Mouse (Mus musculus): ENCODE data around the gene Olfr357.

Gene Olfr357

GRCm38 (mm10) chr2:36993527-36993926 is at the start of gene Olfr357:
Gene Olfr357 (plus strand): TSS chr2:36993827.
- DNase-seq (ENCODE audit: low spot score), result no peak

GRCm38 (mm10) chr2:36997030-36997429 is 3.4 kb downstream of the Olfr357 start:
- no peak for DNase-seq (ENCODE audit: low spot score)

- no peak for DNase-seq (ENCODE audit: low spot score)
Observed at GRCm38 (mm10) chr2:37009235-37009634, 15.6 kb downstream of the Olfr357 start, which contains the start of gene Olfr358. Gene Olfr358 (minus strand): TSS chr2:37009335.

All from embryo, embryonic 10.5 days (tissue).